Mouse (Mus musculus): Measurements from ENCODE around the gene Faap24.

Faap24 gene

DNA sequence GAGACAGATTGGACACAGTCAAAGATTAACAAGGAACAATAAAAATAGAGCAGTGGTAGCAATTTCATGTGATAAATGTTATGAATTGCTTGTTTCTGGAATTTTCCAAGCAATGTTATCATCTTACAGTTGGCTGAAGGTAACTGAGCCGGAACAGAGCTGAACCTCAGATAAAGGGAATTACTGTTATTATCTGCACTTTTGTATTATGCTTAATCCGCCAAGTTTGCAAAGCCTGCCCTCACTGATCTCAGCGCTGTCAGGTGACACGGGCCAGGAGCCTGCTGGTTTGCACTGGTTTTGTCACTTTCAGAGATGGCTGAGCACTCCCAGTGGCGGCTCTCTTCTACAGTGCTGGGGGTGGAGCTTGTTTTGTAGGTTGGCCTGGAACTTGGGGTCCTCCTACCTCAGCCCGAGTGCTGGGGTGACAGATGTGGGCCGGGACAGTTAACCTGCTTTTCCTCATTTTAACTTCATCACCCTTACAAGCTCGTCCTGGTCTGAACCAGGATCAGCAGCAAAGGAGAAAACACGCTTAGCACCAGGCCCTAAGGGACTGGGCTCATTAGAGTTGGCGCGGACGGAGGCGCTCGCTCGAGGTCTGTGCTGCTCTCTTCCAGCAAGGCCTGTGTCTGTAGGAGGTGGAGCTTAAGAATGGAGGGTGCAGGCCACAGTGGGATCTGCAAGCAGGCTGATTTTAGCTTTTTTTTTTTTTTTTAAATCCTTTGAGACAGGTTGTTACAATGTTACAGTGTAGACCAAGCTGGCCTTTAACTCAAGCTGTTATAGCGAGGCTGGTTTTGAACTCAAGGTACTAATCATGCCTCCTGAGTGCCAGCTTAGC is 23.3 kb downstream of the Faap24 start:
- in situ Hi-C loops (cut with MboI; ENCODE audit: low pct_unique_long_range_greater_than_20kb in 1 of 2, low sequenced_read_pairs in 2 of 2, unreplicated experiment in 1 of 2): no loop called here

DNA sequence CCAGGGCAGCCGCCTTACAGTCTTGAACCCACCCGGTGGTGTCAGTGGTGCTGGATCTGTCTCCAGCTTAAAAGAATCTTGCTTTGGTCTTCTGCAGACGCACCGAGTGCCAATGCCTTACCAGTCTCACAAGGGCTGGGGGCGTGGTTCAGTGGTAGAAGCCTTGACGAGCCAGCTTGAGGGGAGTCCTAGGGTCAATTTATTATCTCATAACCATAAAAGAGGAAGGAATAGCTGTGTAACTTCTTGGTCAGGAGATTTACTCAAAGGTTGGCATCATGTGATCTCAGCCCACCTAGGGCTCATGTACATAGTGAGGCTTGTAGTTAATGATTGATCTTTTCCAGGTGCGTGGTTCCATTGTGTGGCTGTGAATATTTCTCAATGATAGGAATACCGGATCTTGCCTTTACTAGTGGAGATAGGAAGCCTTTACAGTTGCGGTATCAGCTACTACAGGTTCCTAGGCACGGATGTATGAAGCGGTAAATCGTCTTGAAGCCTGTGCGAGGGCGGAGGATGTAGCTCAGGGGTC is 24.1 kb downstream of the Faap24 start:
- in situ Hi-C loops (cut with MboI; ENCODE audit: low pct_unique_long_range_greater_than_20kb in 1 of 2, low sequenced_read_pairs in 2 of 2, unreplicated experiment in 1 of 2): no loop called here

DNA sequence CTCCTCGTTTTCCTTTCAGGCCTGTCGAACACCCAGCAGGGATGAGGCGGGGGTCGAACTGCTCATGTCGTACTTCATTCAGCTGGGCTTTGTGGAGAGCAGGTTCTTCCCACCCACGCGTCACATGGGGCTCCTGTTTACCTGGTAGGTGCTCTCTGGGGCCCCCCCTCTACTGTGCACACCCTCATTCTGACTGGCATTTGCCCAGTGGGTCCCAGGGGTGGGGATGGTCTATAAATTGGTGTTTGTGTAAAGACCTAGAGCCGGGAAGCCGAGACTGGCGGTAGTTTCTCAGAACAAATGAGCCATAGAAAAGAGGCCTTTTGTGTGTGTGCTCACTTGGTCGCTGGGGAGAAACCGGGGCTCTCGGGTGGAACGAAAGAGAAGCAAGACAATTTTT is 25.5 kb downstream of the Faap24 start:
- in situ Hi-C loops (cut with MboI; ENCODE audit: low pct_unique_long_range_greater_than_20kb in 1 of 2, low sequenced_read_pairs in 2 of 2, unreplicated experiment in 1 of 2): no loop called here

DNA sequence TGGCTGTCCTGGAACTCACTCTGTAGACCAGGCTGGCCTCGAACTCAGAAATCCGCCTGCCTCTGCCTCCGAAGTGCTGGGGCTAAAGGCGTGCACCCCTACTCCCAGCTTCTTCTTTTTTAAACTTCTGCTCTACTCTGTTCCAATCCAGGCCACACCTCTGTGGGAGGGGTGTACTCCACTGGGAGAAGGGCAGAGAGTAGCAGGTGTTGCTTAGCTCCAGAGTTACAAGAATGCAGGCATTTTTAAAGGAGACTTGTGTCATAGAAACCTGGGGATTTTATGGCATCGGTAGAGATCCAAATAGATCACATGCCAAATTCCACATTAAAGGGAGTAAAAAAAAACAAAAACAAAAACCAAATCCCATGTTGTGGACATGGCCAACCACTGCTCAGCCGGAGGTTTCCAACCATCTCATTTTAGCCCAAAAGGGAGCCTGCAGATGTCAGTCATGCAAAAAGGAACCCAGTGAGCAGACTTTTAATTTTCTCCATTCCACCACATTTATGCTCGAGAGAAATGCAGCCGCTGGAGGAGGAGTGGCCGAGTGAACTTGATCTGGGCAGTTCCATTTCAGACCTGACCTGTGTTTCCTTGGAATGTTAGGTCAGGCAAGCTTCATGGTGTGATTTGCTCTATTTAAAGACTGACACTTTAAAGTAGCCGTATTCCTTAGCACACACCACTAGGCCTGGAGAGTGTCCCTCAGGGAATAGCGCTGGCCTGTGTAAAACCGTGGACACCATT is 31.3 kb downstream of the Faap24 start:
- in situ Hi-C loops (cut with MboI; ENCODE audit: low pct_unique_long_range_greater_than_20kb in 1 of 2, low sequenced_read_pairs in 2 of 2, unreplicated experiment in 1 of 2): no loop called here

DNA sequence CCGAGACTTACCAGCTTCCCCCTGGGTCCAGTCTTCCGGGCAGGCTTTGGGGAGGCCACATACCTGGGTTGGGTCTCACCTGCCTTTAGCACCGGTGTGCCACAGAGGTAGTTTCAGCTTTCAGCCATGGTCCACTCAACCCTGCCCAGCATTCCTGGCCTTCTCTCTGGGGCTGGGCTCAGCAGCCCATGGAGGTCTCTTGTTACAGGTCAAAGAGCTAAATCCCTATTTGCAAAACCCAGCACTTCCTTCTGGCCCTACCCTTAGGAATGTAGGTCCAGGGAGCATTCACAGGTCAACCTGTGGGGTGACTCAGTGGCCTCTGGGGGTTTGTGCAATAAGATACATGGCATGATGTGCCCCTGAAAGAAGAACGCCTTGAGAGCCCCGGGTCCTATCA is 33.8 kb downstream of the Faap24 start:
- in situ Hi-C loops (cut with MboI; ENCODE audit: low pct_unique_long_range_greater_than_20kb in 1 of 2, low sequenced_read_pairs in 2 of 2, unreplicated experiment in 1 of 2): no loop called here

DNA sequence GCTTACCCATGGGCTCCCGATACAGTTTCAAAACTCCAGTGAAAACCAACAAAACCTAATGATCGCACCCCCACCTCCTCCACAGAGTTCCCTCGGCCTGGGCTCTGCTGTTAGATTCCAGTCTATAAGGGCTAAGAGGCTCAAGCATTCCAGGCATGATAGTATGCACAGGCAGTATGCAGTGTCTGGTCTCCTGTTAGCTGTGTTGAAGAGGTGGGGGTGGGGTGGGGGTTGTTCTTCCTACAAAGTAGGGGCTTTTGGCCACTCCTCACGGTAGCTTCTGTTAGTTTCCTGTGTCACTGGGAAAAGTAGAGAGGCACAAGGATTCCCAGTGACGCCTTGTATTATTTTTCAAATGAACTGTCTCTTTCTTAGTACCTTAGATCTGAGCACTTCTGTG is 34.4 kb downstream of the Faap24 start:
- in situ Hi-C loops (cut with MboI; ENCODE audit: low pct_unique_long_range_greater_than_20kb in 1 of 2, low sequenced_read_pairs in 2 of 2, unreplicated experiment in 1 of 2): no loop called here

DNA sequence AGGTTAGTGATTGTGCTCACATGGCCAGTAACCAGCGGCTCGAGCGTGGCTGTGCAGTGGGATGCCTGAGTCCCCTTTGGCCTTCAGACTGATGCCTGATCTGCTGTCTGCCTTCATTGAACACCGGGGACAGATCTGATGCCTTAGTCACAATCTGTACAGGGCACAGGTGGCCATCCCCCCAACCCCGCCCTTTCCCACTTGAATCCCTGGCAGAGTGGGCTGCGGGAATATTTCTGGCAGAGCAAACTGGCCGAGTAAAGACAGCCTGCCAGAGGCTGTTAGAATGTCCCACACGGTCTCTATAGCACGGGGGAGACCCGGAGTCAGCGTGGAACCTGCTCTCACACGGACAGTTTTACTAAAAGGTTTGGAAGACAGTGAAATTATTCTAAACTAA is 39.0 kb downstream of the Faap24 start:
- in situ Hi-C loops (cut with MboI; ENCODE audit: low pct_unique_long_range_greater_than_20kb in 1 of 2, low sequenced_read_pairs in 2 of 2, unreplicated experiment in 1 of 2): no loop called here

DNA sequence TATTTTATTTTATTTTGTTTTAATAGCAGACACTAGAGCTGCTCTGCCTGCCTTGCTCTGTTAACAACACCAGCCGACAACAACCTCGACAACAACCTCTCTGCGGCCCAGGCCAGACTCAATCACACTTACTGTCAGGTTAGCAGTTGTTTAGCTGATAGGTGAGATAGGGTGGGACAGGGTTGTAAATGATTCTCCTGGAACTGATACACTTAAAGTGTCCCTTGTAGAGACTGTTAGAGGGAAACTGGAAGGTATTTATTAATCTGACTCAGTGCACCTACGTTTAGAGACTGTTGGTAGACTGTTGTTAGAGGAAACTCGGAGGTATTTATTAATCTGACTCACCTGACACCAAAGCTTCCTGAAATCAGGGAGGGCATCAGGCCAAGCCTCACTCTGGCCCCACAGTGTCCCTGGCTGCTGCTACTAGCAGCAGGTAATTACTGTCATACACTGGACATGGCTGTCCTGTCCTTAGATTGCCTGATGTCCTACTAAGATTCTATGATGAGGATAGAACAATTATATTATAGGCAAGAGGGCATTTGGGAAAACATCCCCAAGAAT is 41.2 kb downstream of the Faap24 start:
- in situ Hi-C loops (cut with MboI; ENCODE audit: low pct_unique_long_range_greater_than_20kb in 1 of 2, low sequenced_read_pairs in 2 of 2, unreplicated experiment in 1 of 2): no loop called here

DNA sequence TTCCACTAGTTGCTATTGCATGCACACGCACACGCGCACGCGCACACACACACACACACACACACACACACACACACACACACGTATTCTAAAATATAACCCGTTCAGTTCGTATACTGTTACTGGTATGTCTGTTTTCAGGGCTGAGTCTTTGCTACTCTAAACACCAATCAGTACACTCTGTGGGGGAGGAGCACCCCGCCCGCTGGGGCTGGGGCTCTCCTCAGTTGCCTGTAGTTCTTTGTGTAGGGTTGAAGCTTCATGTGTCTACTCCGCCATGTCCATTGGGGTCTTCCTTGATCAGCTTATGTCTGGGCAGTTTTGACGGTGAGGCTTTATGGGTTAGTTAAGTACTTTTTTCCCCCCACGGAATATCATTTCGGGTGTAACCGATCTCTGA is 43.3 kb downstream of the Faap24 start:
- in situ Hi-C loops (cut with MboI; ENCODE audit: low pct_unique_long_range_greater_than_20kb in 1 of 2, low sequenced_read_pairs in 2 of 2, unreplicated experiment in 1 of 2): no loop called here

DNA sequence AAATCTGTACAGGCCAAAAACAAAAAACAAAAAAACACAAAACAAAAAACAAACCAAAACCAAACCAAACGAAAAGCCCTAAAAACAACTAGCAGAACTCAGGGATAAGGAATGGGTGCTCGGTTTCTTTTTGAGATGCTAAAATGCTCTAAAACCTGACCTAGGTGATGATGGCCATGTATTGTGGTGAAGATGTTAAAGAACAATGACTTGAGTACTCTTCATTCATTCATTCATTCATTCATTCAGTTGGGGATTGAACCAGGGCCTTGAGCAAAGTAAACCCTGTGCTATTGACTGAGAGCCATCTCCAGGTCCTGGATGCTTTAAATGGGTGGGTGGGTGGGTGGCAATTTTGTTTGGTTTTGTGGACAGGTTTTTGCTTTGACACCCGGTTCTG is 45.5 kb downstream of the Faap24 start:
- in situ Hi-C loops (cut with MboI; ENCODE audit: low pct_unique_long_range_greater_than_20kb in 1 of 2, low sequenced_read_pairs in 2 of 2, unreplicated experiment in 1 of 2): no loop called here

DNA sequence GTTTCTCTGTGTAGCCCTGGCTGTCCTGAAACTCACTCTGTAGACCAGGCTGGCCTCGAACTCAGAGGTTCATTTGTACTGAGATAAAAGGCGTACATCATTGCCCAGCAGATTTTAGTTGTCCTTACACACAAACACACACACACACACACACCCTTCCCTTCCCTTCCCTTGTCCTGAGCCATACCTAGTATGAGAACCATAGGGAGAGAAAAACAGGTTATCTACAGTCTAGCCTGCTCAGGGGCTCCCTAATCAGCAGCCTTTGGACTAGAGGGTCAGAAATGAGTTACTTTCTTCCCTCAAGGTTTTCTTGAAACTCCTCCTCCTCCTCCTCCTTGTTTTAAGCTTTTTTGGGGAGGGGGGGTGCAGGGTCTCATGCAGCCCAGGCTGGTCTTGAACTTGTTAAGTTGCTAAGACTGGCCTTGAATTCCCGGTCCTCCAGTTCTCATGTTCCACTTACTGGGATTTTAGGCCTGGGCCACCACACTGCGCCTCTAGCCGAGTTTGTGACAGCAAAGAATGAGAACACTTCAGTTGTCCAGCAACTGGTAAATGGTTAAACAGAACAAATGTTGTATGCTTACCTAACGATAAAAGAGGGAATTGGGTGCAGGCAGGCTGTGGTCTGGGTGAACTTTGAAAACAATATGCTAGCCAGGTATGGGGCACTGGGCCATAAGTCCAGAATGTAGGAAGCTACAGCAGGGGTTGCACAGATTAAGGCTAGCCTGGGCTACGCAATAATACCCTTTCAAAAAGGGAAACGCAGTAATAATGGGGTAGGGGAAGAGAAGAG is 46.6 kb downstream of the Faap24 start:
- in situ Hi-C loops (cut with MboI; ENCODE audit: low pct_unique_long_range_greater_than_20kb in 1 of 2, low sequenced_read_pairs in 2 of 2, unreplicated experiment in 1 of 2): no loop called here

DNA sequence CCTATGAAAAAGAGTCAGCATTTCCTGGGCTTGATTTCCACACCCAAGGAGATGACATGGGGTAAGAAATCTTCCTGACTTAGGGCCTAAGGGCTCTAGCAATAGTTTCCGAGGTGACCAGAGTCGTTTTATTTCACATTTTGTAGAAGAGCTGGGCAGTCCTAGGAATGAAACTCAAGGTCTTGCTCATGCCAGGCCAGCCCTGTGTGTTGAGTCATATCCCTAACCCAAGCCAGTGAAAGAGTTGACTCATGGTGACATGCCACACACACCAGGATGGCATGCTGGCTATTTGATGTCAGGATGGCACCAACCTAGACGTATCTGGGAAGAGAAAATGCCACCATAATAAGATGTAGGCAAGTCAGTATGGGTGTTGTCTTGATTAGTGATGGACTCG is 47.6 kb downstream of the Faap24 start:
- in situ Hi-C loops (cut with MboI; ENCODE audit: low pct_unique_long_range_greater_than_20kb in 1 of 2, low sequenced_read_pairs in 2 of 2, unreplicated experiment in 1 of 2): no loop called here

DNA sequence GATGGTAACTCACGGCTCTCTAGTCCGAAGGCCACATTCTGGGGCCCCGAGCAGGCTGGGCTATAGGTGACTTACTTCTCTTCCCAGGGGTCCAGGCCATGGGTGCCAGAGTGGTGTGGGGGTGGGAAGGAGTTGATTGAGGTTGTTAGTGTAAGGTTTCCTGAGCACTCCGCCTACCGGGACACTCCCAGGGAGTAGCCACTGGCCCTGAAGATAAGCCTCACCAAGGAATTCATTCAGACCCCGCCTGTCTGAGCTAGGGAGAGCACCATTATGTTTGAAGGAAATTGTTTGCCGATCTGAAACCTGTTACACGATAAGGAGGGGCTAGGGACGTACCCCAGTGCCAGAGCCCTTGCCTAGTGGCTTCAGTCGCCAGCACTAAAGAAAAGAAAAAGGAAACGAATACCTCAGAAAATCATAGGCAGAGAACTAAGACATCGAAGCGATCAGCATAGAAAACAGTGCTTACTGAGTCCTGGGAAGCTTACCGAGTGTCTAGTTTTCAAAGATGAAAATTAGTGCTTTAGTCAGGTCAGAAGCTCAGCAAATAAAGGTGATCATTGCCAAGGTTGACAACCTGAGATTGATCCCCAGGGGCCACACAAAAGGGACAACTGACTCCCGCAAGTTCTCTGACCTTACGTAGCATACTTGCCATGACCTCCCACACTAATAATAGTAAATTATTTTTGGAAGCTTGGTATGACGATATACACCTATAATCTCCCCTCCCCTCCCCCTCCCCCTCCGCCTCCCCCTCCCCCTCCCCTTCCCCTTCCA is 48.5 kb downstream of the Faap24 start:
- in situ Hi-C loops (cut with MboI; ENCODE audit: low pct_unique_long_range_greater_than_20kb in 1 of 2, low sequenced_read_pairs in 2 of 2, unreplicated experiment in 1 of 2): no loop called here

DNA sequence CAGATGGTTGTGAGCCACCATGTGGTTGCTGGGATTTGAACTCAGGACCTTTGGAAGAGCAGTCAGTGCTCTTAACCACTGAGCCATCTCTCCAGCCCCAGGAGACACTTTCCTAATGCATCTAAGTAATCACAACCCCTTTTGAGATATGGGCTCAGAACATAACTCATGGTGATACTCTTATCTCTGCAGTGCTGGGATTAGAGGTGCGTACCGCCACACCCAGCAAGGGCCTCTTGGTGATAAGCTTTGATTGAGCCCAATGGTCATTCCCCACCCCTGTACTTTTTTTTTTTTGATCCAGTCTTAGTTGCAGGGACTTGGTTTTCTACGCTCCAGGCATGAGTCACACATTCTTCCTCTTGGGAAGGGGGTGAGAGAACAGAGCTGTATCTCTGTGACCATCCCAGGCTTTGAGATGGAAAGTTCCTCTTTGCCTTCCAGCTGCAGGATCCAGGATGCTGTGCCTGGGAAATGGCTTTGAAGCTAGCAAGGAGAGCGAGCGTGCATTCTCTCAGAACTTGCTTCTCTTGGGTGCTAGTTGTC is 51.8 kb downstream of the Faap24 start:
- in situ Hi-C loops (cut with MboI; ENCODE audit: low pct_unique_long_range_greater_than_20kb in 1 of 2, low sequenced_read_pairs in 2 of 2, unreplicated experiment in 1 of 2): no loop called here

DNA sequence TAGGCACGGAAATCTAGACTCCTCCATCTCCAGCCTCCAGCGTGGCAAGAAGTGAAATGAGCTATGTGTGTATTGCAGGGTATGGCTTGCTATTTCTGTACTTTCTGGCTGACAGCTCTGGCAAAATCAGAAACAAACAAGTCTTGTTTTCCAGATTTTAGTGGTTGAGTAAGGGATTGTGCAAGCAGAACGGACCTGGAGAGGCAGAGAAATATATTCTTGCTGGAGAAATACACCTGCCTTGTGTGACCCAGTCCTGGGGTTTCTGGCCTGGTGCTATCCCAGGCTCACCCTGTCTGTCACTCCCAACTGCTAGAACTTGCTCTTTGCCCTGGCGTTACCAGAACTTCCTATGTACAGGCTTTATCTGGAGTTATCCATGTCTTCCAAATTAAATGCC is 54.1 kb downstream of the Faap24 start:
- in situ Hi-C loops (cut with MboI; ENCODE audit: low pct_unique_long_range_greater_than_20kb in 1 of 2, low sequenced_read_pairs in 2 of 2, unreplicated experiment in 1 of 2): no loop called here
